Mouse (Mus musculus) ES-CJ7 (cell line): ENCODE data around the gene Tpt1.

Experiments
- DNase-seq: peaks from one replicate; pipeline ENCODE4 v3.0.0; 2011; ENCODE audit warnings: low read depth, low spot score

Tpt1 gene

GRCm38 (mm10) chr14:75876320-75877043 is 31.6 kb downstream of the Tpt1 start:
- DNase-seq, result peak; percentile 93

- DNase-seq, result no peak
These were observed 32.4 kb downstream of the Tpt1 start for GRCm38 (mm10) chr14:75877297-75877696.

- DNase-seq, result peak; percentile 52
These were observed 34.1 kb downstream of the Tpt1 start for GRCm38 (mm10) chr14:75878980-75879379.

- no peak for DNase-seq
These were observed 37.0 kb downstream of the Tpt1 start for GRCm38 (mm10) chr14:75881856-75882255.

- DNase-seq, result peak; percentile 75
These were observed 38.4 kb downstream of the Tpt1 start for GRCm38 (mm10) chr14:75883330-75883729.

GRCm38 (mm10) chr14:75883873-75884272 is 39.0 kb downstream of the Tpt1 start:
- DNase-seq, result peak; percentile 67

GRCm38 (mm10) chr14:75892118-75892517 is 47.2 kb downstream of the Tpt1 start:
- no peak for DNase-seq
